Mouse (Mus musculus) ES-Bruce4 (cell line): ENCODE data around the gene Map2k3.

Experiments
- CTCF ChIP-seq: IDR thresholded peaks from one replicate; pipeline ENCODE4 v1.8.1; 2011; ENCODE audit warnings: low read depth, low read length
- EP300 ChIP-seq: IDR thresholded peaks from 2 replicates; pipeline ENCODE4 v1.6.1; 2011; ENCODE audit warnings: low read depth, low read length; ENCODE audit not compliant: insufficient read depth
- POLR2A ChIP-seq: IDR thresholded peaks from one replicate; pipeline ENCODE4 v1.8.1; 2011; ENCODE audit warnings: low read length; ENCODE audit not compliant: insufficient read depth

- TF ChIP-seq POLR2A (no peak), EP300 (no peak), CTCF (no peak)
These were observed 27.1 kb downstream of the Map2k3 start for GRCm38 (mm10) chr11:60958948-60959347.
